Mouse (Mus musculus): ENCODE measurements around the gene Ttc9c.
A peak's percentile ranks its signal among the peaks of the same experiment; 100 is the strongest.

Gene Ttc9c

DNA sequence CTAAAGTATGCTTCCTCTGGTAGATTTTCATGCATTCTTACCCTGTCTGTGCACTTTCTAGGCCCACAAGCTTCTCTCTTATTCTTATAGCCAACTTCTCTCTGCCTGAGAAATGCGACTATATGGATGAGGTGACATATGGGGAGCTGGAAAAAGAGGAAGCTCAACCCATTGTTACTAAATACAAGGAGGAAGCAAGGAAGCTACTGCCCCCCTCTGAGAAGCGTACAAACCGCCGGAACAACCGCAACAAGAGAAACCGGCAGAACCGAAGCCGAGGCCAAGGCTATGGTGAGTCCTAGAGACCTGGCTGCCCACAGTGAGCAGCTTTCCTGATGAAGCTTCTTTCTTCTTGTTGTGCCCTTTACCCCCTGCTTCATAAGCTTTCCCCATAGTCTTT is 10.5 kb upstream of the Ttc9c start, which contains the start of gene AC129217.1:
AC129217.1 (plus strand) TSS at position 114 of the 400 bp plus-strand sequence.
- DNase-seq = no peak

DNA sequence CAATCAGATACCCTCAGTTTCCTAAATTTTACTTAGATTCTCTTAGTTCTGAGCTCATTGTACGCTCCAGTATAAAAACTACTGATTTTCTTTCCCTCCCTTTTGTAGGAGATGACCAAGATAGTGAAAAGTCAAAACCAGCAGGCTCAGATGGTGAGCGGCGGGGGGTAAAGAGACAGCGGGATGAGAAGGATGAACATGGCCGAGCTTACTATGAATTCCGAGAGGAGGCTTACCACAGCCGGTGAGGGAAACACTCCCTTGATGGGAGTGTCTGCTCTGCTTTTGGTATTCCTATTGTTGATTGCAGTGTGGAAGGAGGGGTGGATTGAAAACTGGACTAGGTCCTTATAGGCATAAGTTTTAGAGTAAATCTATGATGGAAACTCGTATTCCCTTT is 3.6 kb upstream of the Ttc9c start:
- no peak for DNase-seq

GRCm38 (mm10) chr19:8821146-8821545 is 2.0 kb upstream of the Ttc9c start:
- peak; percentile 40 to 70 for DNase-seq

- no peak for DNase-seq
Observed at GRCm38 (mm10) chr19:8820424-8820956, 1.4 kb upstream of the Ttc9c start.

GRCm38 (mm10) chr19:8819596-8820423 is 677 bp upstream of the Ttc9c start, which contains the start of gene Hnrnpul2:
Hnrnpul2 (plus strand) TSS chr19:8820010.
- DNase-seq = peak; percentile 99

DNA sequence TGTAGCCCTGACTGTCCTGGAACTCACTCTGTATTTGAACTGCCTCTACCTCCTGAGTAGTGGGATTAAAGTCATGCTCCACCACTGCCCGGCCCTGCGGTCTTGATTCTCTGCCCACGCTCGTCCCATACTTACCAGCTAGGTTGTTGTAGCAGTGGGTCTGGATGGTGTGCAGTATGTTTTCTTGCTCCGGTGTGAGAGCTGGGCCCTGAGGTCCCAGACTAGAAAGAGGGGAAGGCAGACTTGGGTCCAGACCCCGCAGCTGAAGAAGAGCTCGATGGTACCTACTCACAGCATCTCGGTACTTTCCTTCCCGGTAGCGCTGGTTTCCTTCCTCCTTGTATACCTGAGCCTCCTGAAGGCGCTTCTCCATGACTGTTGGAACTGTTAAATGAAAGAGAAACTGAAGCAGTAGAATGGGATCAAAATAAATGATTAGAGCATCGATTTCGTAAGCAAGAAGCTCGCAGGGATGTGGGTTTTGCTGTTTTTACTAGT is 783 bp downstream of the Ttc9c start:
- no peak for DNase-seq

- DNase-seq = no peak
Observed at GRCm38 (mm10) chr19:8817001-8817400, 2.1 kb downstream of the Ttc9c start.

DNA sequence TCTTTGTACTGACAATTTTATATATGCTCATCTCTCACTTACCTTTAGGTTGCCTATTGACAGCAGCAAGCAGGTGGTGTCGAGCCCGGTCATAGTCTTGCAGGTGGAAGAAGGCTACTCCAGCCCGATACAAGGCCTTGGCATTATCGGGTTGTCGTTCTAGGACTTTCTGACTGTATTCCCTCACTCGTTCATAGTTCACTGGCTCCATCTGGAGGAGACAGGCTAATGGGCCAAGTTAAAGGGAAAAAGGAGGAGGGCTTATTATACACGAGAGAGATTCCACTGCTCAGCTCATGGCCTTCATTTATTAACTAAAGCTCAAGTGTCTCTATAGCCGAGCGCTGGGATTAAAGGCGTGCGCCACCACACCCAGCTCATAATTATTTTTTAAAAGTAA is 3.3 kb downstream of the Ttc9c start:
- DNase-seq = peak; percentile 53 to 61

GRCm38 (mm10) chr19:8806810-8807209 is 12.3 kb downstream of the Ttc9c start:
- DNase-seq = no peak

DNA sequence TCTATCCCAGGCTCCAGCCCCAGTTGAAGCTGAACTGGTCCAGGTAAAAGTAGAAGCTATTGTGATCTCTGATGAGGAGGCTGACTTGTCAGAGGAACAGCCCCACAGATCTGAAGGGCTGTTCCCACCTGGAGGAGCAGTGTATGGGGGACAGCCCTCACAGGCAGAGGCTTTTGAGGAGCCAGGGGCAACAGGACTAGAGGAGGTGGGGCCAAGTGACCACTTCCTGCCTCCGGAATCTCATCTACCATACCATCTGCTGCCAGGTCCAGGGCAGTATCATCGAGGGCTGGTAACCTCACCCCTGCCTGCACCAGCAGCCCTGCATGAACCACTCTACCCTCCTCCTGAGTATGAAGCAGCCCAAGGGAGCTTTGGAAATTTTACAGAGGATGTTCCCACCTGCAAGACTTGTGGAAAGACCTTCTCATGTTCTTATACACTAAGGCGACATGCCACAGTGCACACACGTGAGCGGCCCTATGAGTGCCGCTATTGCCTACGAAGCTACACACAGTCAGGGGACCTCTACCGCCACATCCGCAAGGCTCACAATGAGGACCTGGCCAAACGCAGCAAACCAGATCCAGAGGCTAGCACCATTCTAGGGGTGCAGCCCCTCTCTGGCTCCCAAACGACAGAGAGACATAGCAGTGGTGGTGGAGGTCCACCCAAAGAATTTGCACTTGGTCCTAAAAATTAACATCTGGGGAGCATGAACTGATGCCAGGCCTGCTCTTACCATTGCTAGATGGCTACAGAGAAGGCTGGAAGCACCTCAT is 15.1 kb downstream of the Ttc9c start:
- no peak for DNase-seq

DNA sequence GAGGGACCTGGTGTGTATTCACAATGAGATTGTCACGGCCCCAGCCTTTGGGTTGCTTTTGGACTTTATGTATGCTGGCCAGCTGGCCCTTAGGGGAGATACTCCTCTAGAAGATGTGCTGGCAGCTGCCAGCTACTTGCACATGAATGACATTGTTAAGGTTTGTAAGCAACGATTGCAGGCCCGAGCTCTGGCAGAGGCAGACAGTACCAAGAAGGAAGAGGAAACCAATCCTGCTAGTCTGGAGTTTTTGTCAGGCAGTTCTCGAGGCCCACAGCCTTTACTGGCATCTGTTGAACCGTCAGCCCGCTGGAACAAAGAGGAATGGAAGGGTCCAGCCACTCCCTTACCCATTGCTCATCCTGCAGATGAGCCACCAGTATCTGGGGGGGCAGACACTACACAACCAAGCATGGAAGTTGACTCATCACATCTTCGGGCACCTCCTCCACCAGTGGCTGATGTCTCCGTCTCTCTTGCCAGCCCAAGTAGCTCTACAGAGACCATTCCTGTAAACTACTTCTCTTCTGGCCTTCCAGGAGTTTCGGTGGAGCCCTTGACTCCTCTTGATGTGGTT is 15.8 kb downstream of the Ttc9c start:
- DNase-seq = no peak

GRCm38 (mm10) chr19:8802130-8802821 is 16.9 kb downstream of the Ttc9c start, which contains the start of gene Zbtb3:
Zbtb3 (plus strand) TSS chr19:8802555.
- DNase-seq = peak; percentile 94 to 99

GRCm38 (mm10) chr19:8798947-8799315 is 20.2 kb downstream of the Ttc9c start:
- DNase-seq = no peak

DNA sequence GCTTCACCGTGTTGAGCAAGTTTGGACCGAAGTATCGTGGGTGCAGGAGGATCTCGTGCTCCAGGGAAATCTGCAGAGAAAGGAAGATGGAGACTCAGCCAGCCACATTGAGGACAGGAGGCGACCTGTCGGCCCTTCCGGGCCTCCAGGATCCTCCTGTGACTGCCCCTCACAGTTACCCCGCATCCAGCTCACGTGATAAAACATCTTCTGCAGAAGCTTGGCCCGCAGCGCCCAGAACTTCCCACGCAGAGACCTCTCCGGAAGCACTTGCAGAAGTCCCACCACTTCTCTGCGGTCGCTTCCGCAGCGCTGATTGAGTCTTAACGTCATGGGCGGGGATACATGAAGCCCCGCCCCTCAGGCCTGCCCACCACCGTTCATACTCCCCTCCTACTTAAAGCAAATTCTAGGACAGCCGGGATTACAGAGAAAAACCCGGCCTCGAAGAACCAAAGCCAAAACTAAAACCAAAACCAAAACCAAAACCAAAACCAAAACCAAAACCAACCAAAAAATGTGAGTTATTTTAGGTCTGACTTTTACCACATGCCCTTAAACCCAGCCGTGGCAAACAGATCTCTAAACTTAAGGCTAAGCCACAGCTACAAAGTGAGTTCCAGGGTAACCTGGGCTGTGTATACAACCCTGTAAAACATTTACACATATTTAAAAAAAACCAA is 20.7 kb downstream of the Ttc9c start, which contains the start of gene Polr2g:
Polr2g (minus strand) TSS at position 314 of the 683 bp plus-strand sequence.
- DNase-seq = peak; percentile 95

DNA sequence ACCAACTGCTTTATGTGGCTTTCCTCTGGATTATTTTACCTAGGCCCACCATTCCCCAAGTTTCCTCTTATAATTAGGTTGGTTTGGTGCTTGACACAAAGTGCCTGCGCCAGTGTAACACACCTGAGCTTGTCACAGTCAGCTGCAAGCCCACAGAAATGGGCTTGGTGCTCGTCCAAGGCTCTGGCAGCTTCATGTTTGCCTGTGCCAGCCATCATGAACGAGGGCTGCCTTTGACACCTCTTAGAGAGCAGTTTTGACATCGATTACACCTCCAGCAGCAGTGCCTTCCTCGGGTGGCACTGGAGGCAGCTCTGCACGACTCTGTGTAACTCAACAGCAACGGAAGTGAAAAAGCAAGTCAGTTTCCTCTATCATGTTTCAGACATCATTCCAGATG is 29.0 kb downstream of the Ttc9c start:
- DNase-seq = no peak

- no peak for DNase-seq
Observed at GRCm38 (mm10) chr19:8789171-8789570, 30.0 kb downstream of the Ttc9c start.

GRCm38 (mm10) chr19:8788521-8788920 is 30.6 kb downstream of the Ttc9c start:
- no peak for DNase-seq

DNA sequence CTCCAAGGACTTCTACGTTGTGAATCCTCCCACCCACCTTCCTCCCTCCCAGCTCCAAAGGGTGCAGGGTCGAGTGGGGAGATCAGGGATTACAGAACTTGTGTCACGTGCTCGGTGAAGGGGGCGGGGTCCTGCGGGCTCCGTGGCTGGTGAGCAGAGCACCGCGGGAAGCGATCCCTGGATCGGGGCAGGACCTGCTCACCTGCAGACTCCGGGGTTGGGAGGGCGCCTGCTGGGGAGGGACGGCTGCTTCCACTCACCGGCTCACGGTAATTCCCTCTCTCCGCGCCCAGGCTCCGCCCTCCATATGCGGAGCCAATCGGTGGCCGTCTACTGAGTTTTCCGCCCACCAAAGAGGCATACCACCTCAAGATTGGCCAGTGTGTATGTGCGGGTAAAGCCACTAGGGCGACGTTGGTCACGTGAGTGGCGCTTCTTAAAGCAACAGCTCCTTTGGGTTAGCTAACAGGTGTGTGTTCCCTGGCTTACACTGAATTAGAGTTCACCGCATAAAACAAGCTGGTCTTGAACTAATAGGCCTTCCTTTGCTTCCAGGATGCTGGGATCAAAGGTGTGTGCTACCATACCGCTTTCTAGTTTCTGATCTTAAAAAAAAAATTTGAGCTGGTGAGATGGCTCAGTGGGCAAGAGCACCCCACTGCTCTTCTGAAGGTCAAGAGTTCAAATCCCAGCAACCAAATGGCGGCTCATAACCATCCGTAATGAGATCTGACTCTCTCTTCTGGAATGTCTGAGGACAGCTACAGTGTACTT is 32.9 kb downstream of the Ttc9c start, which contains the start of gene Taf6l:
Taf6l (minus strand) TSS at position 410 of the 774 bp plus-strand sequence.
- peak; percentile 96 to 98 for DNase-seq

DNA sequence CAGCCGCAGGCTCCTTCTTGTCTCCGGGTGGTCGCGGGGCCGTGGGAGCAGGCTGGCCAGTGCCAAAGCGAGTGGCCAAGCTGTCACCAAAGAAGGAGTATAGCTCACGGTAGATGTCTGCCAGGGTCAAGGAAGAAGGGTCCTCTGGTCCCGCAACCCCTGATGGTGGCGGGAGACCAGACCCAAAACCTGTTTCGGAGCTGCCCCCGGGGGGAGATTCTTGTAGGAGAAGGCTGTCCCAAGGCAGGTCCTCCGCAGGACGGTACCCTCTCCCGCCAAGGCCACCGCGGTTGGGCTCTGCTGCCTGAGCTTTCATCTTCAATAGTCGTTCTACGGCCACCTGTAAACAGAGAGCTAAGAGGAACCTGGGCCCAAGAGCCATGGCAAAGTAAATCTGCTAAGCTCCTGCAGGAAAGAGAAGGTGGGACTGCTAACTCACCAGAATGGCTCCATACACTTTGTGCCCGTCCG is 44.1 kb downstream of the Ttc9c start:
- DNase-seq = no peak

DNA sequence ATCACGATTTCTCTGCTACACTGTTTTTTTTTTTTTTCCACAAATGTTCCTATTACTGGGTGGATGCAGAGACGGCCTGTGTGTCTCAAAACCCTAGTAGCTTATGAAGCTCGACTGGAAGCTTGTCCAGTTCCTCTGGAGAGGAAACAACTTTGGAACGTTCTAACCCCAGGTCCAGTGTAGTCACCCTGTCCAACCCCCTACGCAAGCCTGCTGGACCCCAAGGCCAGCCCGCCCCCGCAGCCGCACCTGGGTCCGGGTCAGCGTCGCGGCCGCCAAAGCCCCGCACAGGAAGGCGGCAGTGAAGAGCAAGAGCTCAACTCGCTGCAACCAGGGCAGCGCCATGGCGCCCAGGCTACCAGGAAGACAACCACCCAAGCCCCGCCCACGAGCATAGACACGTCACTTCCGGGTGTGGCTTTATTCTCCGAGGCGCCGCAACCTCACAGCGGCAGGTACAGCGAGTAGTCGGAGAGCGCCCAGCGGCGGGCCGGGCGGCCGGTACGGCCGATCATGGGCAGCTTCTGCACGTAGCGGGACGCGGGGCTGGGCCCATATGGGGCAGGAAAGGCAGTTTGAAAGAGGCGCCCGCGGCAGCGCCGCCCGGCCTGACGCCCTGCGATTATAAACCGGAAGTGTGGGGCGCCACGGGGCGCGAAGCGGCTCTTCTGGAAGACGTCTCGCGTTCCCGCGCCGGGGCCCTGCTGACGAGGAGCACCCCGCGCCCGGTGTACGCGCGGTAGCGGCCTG is 44.9 kb downstream of the Ttc9c start, which contains the start of gene Tmem179b:
Tmem179b (minus strand) TSS at position 382 of the 750 bp plus-strand sequence.
- peak; percentile 96 to 98 for DNase-seq

All from kidney, postnatal 36 days (tissue).